Mouse (Mus musculus): Measurements from ENCODE around the gene Dclk2. TPM values are rescaled to one million over a fixed set of nuclear protein-coding genes. Genes with fewer than 3 reads are reported as not detected.

The Dclk2 gene
- total and polyA plus RNA-seq, 3 experiments = under 0.01 to 0.17 TPM; not detected in 1

- Histone ChIP-seq H3K79me2 (ENCODE audit: control insufficient read depth, insufficient read depth, low read length, poor library complexity) (no peaks in the 10 kb centered on the region), H3K4me1 (ENCODE audit: control insufficient read depth in 1 of 2, insufficient read depth in 2 of 2, low read length in 2 of 2) (no peaks in the 10 kb centered on the region), H3K27me3 (ENCODE audit: control insufficient read depth in 1 of 2, insufficient read depth in 2 of 2, low read length in 2 of 2) (no peaks in the 10 kb centered on the region), H3K36me3 (ENCODE audit: control insufficient read depth in 1 of 2, insufficient read depth in 2 of 2, low read length in 2 of 2) (no peaks in the 10 kb centered on the region), H3K27ac (ENCODE audit: control insufficient read depth, low read depth, low read length) (no peak overlapping the region), H3K4me3 (ENCODE audit: control insufficient read depth in 1 of 2, insufficient read depth in 1 of 2, low read depth in 2 of 2, low read length in 2 of 2) (no peak overlapping the region), H3K9ac (ENCODE audit: control insufficient read depth, low read depth, low read length, poor library complexity, severe bottlenecking) (no peak overlapping the region), H3K9me3 (replicated peaks; ENCODE audit: insufficient read depth, low read length) (no peaks in the 10 kb centered on the region)
- no peak for TF ChIP-seq EP300 (IDR thresholded peaks at IDR 0.05; ENCODE audit: low read depth in 1 of 2, low read length in 2 of 2)
- TF ChIP-seq TCF12 (IDR thresholded peaks at IDR 0.05; ENCODE audit: low read depth, low read length) = no peak
- TF ChIP-seq USF2 (IDR thresholded peaks at IDR 0.05; ENCODE audit: borderline replicate concordance in 1 of 2, insufficient read depth in 1 of 2, low read depth in 1 of 2, low read length in 2 of 2) = no peak
- TF ChIP-seq POLR2AphosphoS5 (IDR thresholded peaks at IDR 0.05; ENCODE audit: borderline replicate concordance, low read depth, low read length) = no peak
- TF ChIP-seq MYC (IDR thresholded peaks at IDR 0.05; ENCODE audit: low read depth, low read length) = no peak
- no peak for TF ChIP-seq MAX (IDR thresholded peaks at IDR 0.05; ENCODE audit: low read length)
- no peak for TF ChIP-seq MAFK (IDR thresholded peaks at IDR 0.05; ENCODE audit: borderline replicate concordance, low read depth, low read length)
- TF ChIP-seq POLR2AphosphoS2 (IDR thresholded peaks at IDR 0.05; ENCODE audit: low read length) = no peak
- no peak for DNase-seq (ENCODE audit: low read depth, low spot score)
Measured at GRCm38 (mm10) chr3:86760474-86760873, 160.2 kb downstream of the Dclk2 start.

GRCm38 (mm10) chr3:86759834-86760233 lies 160.8 kb downstream of the Dclk2 start:
- no peaks in the 10 kb centered on the region for H3K79me2 ChIP-seq (ENCODE audit: control insufficient read depth, insufficient read depth, low read length, poor library complexity)
- H3K27ac ChIP-seq (ENCODE audit: control insufficient read depth, low read depth, low read length) = no peak overlapping the region
- H3K4me1 ChIP-seq (ENCODE audit: control insufficient read depth in 1 of 2, insufficient read depth in 2 of 2, low read length in 2 of 2) = no peaks in the 10 kb centered on the region
- H3K36me3 ChIP-seq (ENCODE audit: control insufficient read depth in 1 of 2, insufficient read depth in 2 of 2, low read length in 2 of 2) = no peaks in the 10 kb centered on the region
- H3K27me3 ChIP-seq (ENCODE audit: control insufficient read depth in 1 of 2, insufficient read depth in 2 of 2, low read length in 2 of 2) = no peaks in the 10 kb centered on the region
- no peak for DNase-seq (ENCODE audit: low read depth, low spot score)
- no peak overlapping the region for H3K9ac ChIP-seq (ENCODE audit: control insufficient read depth, low read depth, low read length, poor library complexity, severe bottlenecking)
- H3K9me3 ChIP-seq (replicated peaks; ENCODE audit: insufficient read depth, low read length) = no peaks in the 10 kb centered on the region
- no peak for TF ChIP-seq ZKSCAN1 (IDR thresholded peaks at IDR 0.05; ENCODE audit: low read depth, low read length)
- TF ChIP-seq MAZ (IDR thresholded peaks at IDR 0.05; ENCODE audit: low read depth, low read length) = no peak
- TF ChIP-seq MAX (IDR thresholded peaks at IDR 0.05; ENCODE audit: low read length) = no peak
- TF ChIP-seq POLR2AphosphoS5 (IDR thresholded peaks at IDR 0.05; ENCODE audit: borderline replicate concordance, low read depth, low read length) = no peak
- TF ChIP-seq BHLHE40 (IDR thresholded peaks at IDR 0.05; ENCODE audit: borderline replicate concordance, low read depth, low read length) = no peak
- no peak for TF ChIP-seq JUND (IDR thresholded peaks at IDR 0.05; ENCODE audit: low read depth, low read length)
- TF ChIP-seq KAT2A (conservative IDR thresholded peaks at IDR 0.05; ENCODE audit: low read depth, low read length) = no peak
- TF ChIP-seq TCF12 (IDR thresholded peaks at IDR 0.05; ENCODE audit: low read depth, low read length) = no peak
- TF ChIP-seq POLR2A (IDR thresholded peaks at IDR 0.05; ENCODE audit: control insufficient read depth in 1 of 2, insufficient read depth in 1 of 2, low read depth in 1 of 2, low read length in 2 of 2, poor library complexity in 1 of 2) = no peak
- H3K4me3 ChIP-seq (ENCODE audit: control insufficient read depth in 1 of 2, insufficient read depth in 1 of 2, low read depth in 2 of 2, low read length in 2 of 2) = no peak overlapping the region

GRCm38 (mm10) chr3:86759383-86759782 lies 161.3 kb downstream of the Dclk2 start:
- no peaks in the 10 kb centered on the region for H3K79me2 ChIP-seq (ENCODE audit: control insufficient read depth, insufficient read depth, low read length, poor library complexity)
- no peak overlapping the region for H3K4me3 ChIP-seq (ENCODE audit: control insufficient read depth in 1 of 2, insufficient read depth in 1 of 2, low read depth in 2 of 2, low read length in 2 of 2)
- no peaks in the 10 kb centered on the region for H3K9me3 ChIP-seq (replicated peaks; ENCODE audit: insufficient read depth, low read length)
- no peaks in the 10 kb centered on the region for H3K4me1 ChIP-seq (ENCODE audit: control insufficient read depth in 1 of 2, insufficient read depth in 2 of 2, low read length in 2 of 2)
- no peak for DNase-seq (ENCODE audit: low read depth, low spot score)
- no peaks in the 10 kb centered on the region for H3K27me3 ChIP-seq (ENCODE audit: control insufficient read depth in 1 of 2, insufficient read depth in 2 of 2, low read length in 2 of 2)
- H3K27ac ChIP-seq (ENCODE audit: control insufficient read depth, low read depth, low read length) = no peak overlapping the region
- no peaks in the 10 kb centered on the region for H3K36me3 ChIP-seq (ENCODE audit: control insufficient read depth in 1 of 2, insufficient read depth in 2 of 2, low read length in 2 of 2)
- H3K9ac ChIP-seq (ENCODE audit: control insufficient read depth, low read depth, low read length, poor library complexity, severe bottlenecking) = no peak overlapping the region
- TF ChIP-seq USF1 (IDR thresholded peaks at IDR 0.05; ENCODE audit: low read depth, low read length) (no peak), ZMIZ1 (IDR thresholded peaks at IDR 0.05; ENCODE audit: low read depth, low read length) (no peak), USF2 (IDR thresholded peaks at IDR 0.05; ENCODE audit: borderline replicate concordance in 1 of 2, insufficient read depth in 1 of 2, low read depth in 1 of 2, low read length in 2 of 2) (no peak), TCF12 (IDR thresholded peaks at IDR 0.05; ENCODE audit: low read depth, low read length) (no peak), ZC3H11A (IDR thresholded peaks at IDR 0.05; ENCODE audit: low read depth, low read length) (no peak), CTCF (IDR thresholded peaks at IDR 0.05 in 2 of 3, conservative IDR thresholded peaks at IDR 0.05 in 1 of 3; ENCODE audit: control insufficient read depth in 1 of 3, insufficient read depth in 1 of 3, low read depth in 2 of 3, low read length in 3 of 3, poor library complexity in 1 of 3, severe bottlenecking in 1 of 3) (no peak), MYB (IDR thresholded peaks at IDR 0.05; ENCODE audit: low read depth, low read length) (no peak), RAD21 (IDR thresholded peaks at IDR 0.05; ENCODE audit: low read depth, low read length) (no peak), SMC3 (IDR thresholded peaks at IDR 0.05; ENCODE audit: low read depth, low read length) (no peak), BHLHE40 (IDR thresholded peaks at IDR 0.05; ENCODE audit: borderline replicate concordance, low read depth, low read length) (no peak), NELFE (IDR thresholded peaks at IDR 0.05; ENCODE audit: low read depth, low read length) (no peak), GATA1 (IDR thresholded peaks at IDR 0.05; ENCODE audit: low read depth, low read length) (no peak), KAT2A (conservative IDR thresholded peaks at IDR 0.05; ENCODE audit: low read depth, low read length) (no peak), TAL1 (IDR thresholded peaks at IDR 0.05; ENCODE audit: low read length) (no peak), ETS1 (IDR thresholded peaks at IDR 0.05; ENCODE audit: low read depth, low read length) (no peak), ZKSCAN1 (IDR thresholded peaks at IDR 0.05; ENCODE audit: low read depth, low read length) (no peak), ELF1 (IDR thresholded peaks at IDR 0.05; ENCODE audit: low read depth, low read length) (no peak)
